30 mouse cellular contexts compared by ENCODE assay signal in genomic region chr12:86988227-86988626, GRCm38 (mm10). TPM values are rescaled to one million over a fixed set of nuclear protein-coding genes. Genes with fewer than 3 reads are reported as not detected.
"Had no signal": no experiment of that assay in that cellular context is flagged by ENCODE, and none has a peak within 500 bp of the region (broad histone marks: within the 10 kb centered on the region; RNA-seq: fewer than 3 reads in every experiment).

No protein-coding gene starts in this region.

- H3K36me3 ChIP-seq: heart, embryonic 13.5 days; heart, embryonic 15.5 days; hindbrain, embryonic 10.5 days; hindbrain, embryonic 12.5 days; intestine, embryonic 15.5 days; limb, embryonic 10.5 days; limb, embryonic 12.5 days had no signal

- ATAC-seq: inflammation-experienced regulatory T-cells, adult 6 months; intestine, embryonic 15.5 days; intestine, postnatal 0 days had no signal

- DNase-seq: gastrocnemius, postnatal 10 days; gastrocnemius, postnatal 25 days; heart, adult 2 months; heart, postnatal 4 days; kidney, adult 18-20 months; kidney, adult 8-10 months; kidney, postnatal 10 days; kidney, postnatal 25 days; kidney, postnatal 4 days; liver had no signal

- H3K27ac ChIP-seq: gastrocnemius, adult 2 months; heart, adult 2 months; heart, embryonic 13.5 days; heart, embryonic 15.5 days; hindbrain, embryonic 10.5 days; hindbrain, embryonic 12.5 days; hindbrain, embryonic 14.5 days; intestine, embryonic 15.5 days; layer of hippocampus, adult 2 months; limb, embryonic 10.5 days; limb, embryonic 12.5 days had no signal

- H3K4me3 ChIP-seq: gastrocnemius, adult 2 months; heart, adult 2 months; heart, embryonic 13.5 days; heart, embryonic 15.5 days; hindbrain, embryonic 10.5 days; hindbrain, embryonic 12.5 days; intestine, embryonic 15.5 days; layer of hippocampus, adult 2 months; limb, embryonic 10.5 days; limb, embryonic 12.5 days had no signal

- H3K9ac ChIP-seq: heart, embryonic 13.5 days; heart, embryonic 15.5 days; hindbrain, embryonic 12.5 days; hindbrain, embryonic 14.5 days; intestine, embryonic 15.5 days; limb, embryonic 12.5 days had no signal

- H3K4me2 ChIP-seq: heart, embryonic 11.5 days; heart, embryonic 13.5 days; heart, embryonic 15.5 days; hindbrain, embryonic 12.5 days; intestine, embryonic 15.5 days; limb, embryonic 12.5 days; liver, embryonic 11.5 days had no signal

- H3K9me3 ChIP-seq: heart, embryonic 13.5 days; heart, embryonic 15.5 days; hindbrain, embryonic 10.5 days; hindbrain, embryonic 12.5 days; intestine, embryonic 15.5 days; limb, embryonic 10.5 days; limb, embryonic 12.5 days had no signal

RNA-seq across cellular contexts. Expression of gene Zdhhc22, which starts 2.0 kb away (rescaled TPM):
- total RNA-seq: gastrocnemius, adult 2 months; gastrocnemius, postnatal 10 days; gastrocnemius, postnatal 25 days; gastrocnemius, postnatal 4 days; granulocyte monocyte progenitor cell, adult 5-6 weeks; heart, adult 2 months; heart, postnatal 25 days; heart, postnatal 4 days had no signal
- polyA plus RNA-seq: heart, adult 2 months; heart, embryonic 11.5 days; heart, embryonic 15.5 days; heart, postnatal 0 days; kidney, embryonic 14.5 days; kidney, embryonic 16.5 days had no signal

RNA-seq across cellular contexts. Expression of gene Tmem63c, which starts 32.9 kb away (rescaled TPM):
- total RNA-seq: gastrocnemius, adult 2 months; gastrocnemius, postnatal 25 days; granulocyte monocyte progenitor cell, adult 5-6 weeks had no signal
- polyA plus RNA-seq: heart, embryonic 11.5 days; heart, embryonic 13.5 days; heart, postnatal 0 days; limb, embryonic 10.5 days; limb, embryonic 12.5 days; liver, embryonic 11.5 days had no signal
